Mouse (Mus musculus): Measurements from ENCODE around the gene AC161166.1. TPM values are rescaled to one million over a fixed set of nuclear protein-coding genes. Genes with fewer than 3 reads are reported as not detected.
A peak's percentile ranks its signal among the peaks of the same experiment; 100 is the strongest.
"Not testable (repeated sequence)": the region's sequence is repeated elsewhere in the genome, so short reads cannot be mapped to it uniquely, and the experiment has no call there.

The AC161166.1 gene
- polyA plus RNA-seq, 1 experiment from 2014 or later, result 0.38 TPM

DNA sequence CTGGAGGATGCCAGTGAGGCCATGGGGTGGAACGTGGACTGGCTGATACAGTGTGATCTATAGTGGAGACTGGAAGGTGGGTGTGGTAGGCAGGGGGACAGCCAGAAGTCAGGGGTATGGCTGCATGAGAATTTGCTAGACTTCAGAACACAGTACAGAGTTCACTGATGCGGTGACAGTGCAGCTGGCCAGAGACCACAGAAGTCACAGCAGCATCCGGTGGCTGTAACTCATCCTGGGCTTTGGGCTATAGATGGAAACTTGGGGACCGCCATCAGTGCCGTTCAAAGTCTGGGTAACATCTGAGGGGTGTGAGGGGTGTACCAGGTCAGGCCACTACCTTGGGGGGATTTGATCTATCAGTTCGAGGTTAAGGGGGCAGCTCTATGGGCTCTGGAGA is 11.5 kb upstream of the AC161166.1 start:
- Histone ChIP-seq H3K4me1 (ENCODE audit: control insufficient read depth in 2 of 2, insufficient read depth in 2 of 2, low read length in 2 of 2) (no peaks in the 10 kb centered on the region), H3K9me3 (ENCODE audit: control insufficient read depth, low read length) (no peaks in the 10 kb centered on the region), H3K36me3 (ENCODE audit: control insufficient read depth, insufficient read depth, low read length) (no peaks in the 10 kb centered on the region), H3K27ac (replicated peaks in 1 of 2; ENCODE audit: control insufficient read depth in 1 of 2, insufficient read depth in 1 of 2, low read depth in 2 of 2, low read length in 2 of 2) (no peak overlapping the region), H3K27me3 (ENCODE audit: control insufficient read depth, insufficient read depth, low read length) (no peaks in the 10 kb centered on the region), H3K4me2 (ENCODE audit: low read length) (no peak overlapping the region), H3K9ac (ENCODE audit: low read length) (no peak overlapping the region), H3K4me3 (ENCODE audit: control insufficient read depth in 1 of 2, insufficient read depth in 1 of 2, low read depth in 1 of 2, low read length in 2 of 2) (no peak overlapping the region)
- ATAC-seq (ENCODE audit: insufficient number of reproducible peaks, insufficient read depth, low FRiP score, low read depth), result no peak
- 79% methylated on average over 6 of the region's 6 CpGs for WGBS

DNA sequence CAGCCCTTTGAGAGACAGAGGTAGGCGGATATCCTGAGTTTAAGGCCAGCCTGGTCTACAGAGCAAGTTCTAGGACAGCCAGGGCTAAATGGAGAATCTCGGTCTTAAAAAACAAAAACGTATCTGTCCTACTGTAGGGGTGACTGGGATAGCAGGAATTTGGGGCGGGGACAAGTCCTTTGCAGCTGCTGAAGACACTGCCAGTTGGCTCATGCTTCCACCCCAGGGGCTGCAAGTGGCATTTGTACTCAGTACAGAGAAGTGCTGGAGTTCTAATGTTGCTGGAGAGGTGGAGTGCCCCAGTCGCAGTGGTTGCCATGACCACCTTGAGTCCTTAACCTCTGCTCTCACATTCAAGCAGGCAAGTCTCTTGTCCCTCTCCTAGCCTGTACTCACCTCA is 10.6 kb upstream of the AC161166.1 start:
- Histone ChIP-seq H3K27me3 (ENCODE audit: control insufficient read depth, insufficient read depth, low read length) (no peaks in the 10 kb centered on the region), H3K4me2 (ENCODE audit: low read length) (no peak overlapping the region), H3K9ac (ENCODE audit: low read length) (no peak overlapping the region), H3K4me1 (ENCODE audit: control insufficient read depth in 2 of 2, insufficient read depth in 2 of 2, low read length in 2 of 2) (no peaks in the 10 kb centered on the region), H3K36me3 (ENCODE audit: control insufficient read depth, insufficient read depth, low read length) (no peaks in the 10 kb centered on the region), H3K27ac (replicated peaks in 1 of 2; ENCODE audit: control insufficient read depth in 1 of 2, insufficient read depth in 1 of 2, low read depth in 2 of 2, low read length in 2 of 2) (no peak overlapping the region), H3K9me3 (ENCODE audit: control insufficient read depth, low read length) (no peaks in the 10 kb centered on the region), H3K4me3 (ENCODE audit: control insufficient read depth in 1 of 2, insufficient read depth in 1 of 2, low read depth in 1 of 2, low read length in 2 of 2) (no peak overlapping the region)
- ATAC-seq (ENCODE audit: insufficient number of reproducible peaks, insufficient read depth, low FRiP score, low read depth), result no peak
- 54% methylated on average over 5 of the region's 5 CpGs for WGBS

DNA sequence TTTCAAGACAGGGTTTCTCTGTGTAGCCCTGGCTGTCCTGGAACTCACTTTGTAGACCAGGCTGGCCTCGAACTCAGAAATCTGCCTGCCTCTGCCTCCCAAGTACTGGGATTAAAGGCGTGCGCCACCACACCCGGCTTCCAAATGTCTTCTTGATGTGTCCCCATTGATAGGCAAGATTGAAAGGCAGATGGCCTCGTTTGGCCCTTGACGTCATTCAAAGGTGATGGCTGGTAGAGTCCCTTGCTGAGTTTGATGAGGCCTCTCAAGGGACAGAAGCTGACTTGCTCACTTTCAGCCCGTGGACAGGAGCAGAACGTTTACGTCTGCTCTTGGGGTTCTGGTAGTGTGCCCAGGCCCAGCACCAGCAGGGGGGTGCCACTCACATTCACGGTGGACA is 7.8 kb upstream of the AC161166.1 start:
- not testable (repeated sequence) for ATAC-seq (ENCODE audit: insufficient number of reproducible peaks, insufficient read depth, low FRiP score, low read depth)

DNA sequence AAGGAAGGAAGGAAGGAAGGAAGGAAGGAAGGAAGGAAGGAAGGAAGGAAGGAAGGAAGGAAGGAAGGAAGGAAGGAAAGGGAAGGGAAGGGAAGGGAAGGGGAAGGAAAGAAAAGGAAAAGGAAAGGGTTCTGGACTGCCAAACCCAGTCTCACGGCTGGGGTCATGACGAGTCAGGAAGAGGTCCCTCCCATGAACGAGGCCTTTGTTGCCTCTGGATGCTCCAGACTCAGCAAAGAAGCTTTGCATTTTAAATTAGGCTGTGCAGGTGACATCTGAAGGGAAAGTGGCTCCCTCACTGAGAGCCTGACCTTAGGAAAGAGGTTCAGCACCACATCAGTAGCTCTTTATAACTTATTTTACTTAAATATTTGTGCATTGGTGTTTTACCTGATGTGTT is 6.9 kb upstream of the AC161166.1 start:
- H3K4me3 ChIP-seq (ENCODE audit: control insufficient read depth in 1 of 2, insufficient read depth in 1 of 2, low read depth in 1 of 2, low read length in 2 of 2), result no peak overlapping the region
- H3K4me1 ChIP-seq (ENCODE audit: control insufficient read depth in 2 of 2, insufficient read depth in 2 of 2, low read length in 2 of 2), result no peaks in the 10 kb centered on the region
- no peak overlapping the region for H3K27ac ChIP-seq (replicated peaks in 1 of 2; ENCODE audit: control insufficient read depth in 1 of 2, insufficient read depth in 1 of 2, low read depth in 2 of 2, low read length in 2 of 2)
- no peak for ATAC-seq (ENCODE audit: insufficient number of reproducible peaks, insufficient read depth, low FRiP score, low read depth)
- no peak overlapping the region for H3K9ac ChIP-seq (ENCODE audit: low read length)
- no peak overlapping the region for H3K4me2 ChIP-seq (ENCODE audit: low read length)
- no peaks in the 10 kb centered on the region for H3K27me3 ChIP-seq (ENCODE audit: control insufficient read depth, insufficient read depth, low read length)
- H3K9me3 ChIP-seq (ENCODE audit: control insufficient read depth, low read length), result no peaks in the 10 kb centered on the region
- 52% methylated on average over 3 of the region's 3 CpGs for WGBS
- peaks cover 16% of the 10 kb centered on the region; the same call in 1 of the 2 replicates for H3K36me3 ChIP-seq (ENCODE audit: control insufficient read depth, insufficient read depth, low read length)

More for the DNA sequence above, 7.8 kb upstream of the AC161166.1 start:
- not testable (repeated sequence) for H3K27me3 ChIP-seq (ENCODE audit: control insufficient read depth, insufficient read depth, low read length); H3K9me3 ChIP-seq (ENCODE audit: control insufficient read depth, low read length); H3K4me2 ChIP-seq (ENCODE audit: low read length); H3K4me3 ChIP-seq (ENCODE audit: control insufficient read depth in 1 of 2, insufficient read depth in 1 of 2, low read depth in 1 of 2, low read length in 2 of 2); H3K36me3 ChIP-seq (ENCODE audit: control insufficient read depth, insufficient read depth, low read length); H3K9ac ChIP-seq (ENCODE audit: low read length); H3K27ac ChIP-seq (replicated peaks in 1 of 2; ENCODE audit: control insufficient read depth in 1 of 2, insufficient read depth in 1 of 2, low read depth in 2 of 2, low read length in 2 of 2); H3K4me1 ChIP-seq (ENCODE audit: control insufficient read depth in 2 of 2, insufficient read depth in 2 of 2, low read length in 2 of 2)
- 81% methylated on average over 9 of the region's 10 CpGs for WGBS

DNA sequence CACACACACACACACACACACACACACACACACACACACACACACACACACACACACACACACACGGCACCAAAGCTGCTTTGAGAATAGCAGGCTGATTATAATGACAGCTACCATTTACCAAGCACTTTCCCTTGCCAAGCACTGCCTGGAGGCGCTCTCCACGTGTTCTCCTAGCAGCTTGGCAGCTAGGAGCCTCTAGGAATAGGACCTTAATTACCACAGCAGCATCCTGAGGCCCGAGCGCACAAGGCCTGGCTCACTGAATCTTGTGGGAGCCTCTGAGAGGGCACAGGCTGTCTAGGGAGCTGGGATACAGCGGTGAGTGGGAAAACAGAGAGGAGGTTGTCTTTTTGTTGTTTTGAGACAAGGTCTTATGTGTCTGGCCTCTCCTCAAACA is 5.4 kb upstream of the AC161166.1 start:
- no peak for ATAC-seq (ENCODE audit: insufficient number of reproducible peaks, insufficient read depth, low FRiP score, low read depth)
- WGBS, result 63% methylated on average over 6 of the region's 6 CpGs
- Histone ChIP-seq H3K9me3 (ENCODE audit: control insufficient read depth, low read length) (no peaks in the 10 kb centered on the region), H3K4me1 (ENCODE audit: control insufficient read depth in 2 of 2, insufficient read depth in 2 of 2, low read length in 2 of 2) (no peaks in the 10 kb centered on the region), H3K4me3 (ENCODE audit: control insufficient read depth in 1 of 2, insufficient read depth in 1 of 2, low read depth in 1 of 2, low read length in 2 of 2) (no peak overlapping the region), H3K36me3 (ENCODE audit: control insufficient read depth, insufficient read depth, low read length) (peaks cover 16% of the 10 kb centered on the region; the same call in 1 of the 2 replicates), H3K27ac (replicated peaks in 1 of 2; ENCODE audit: control insufficient read depth in 1 of 2, insufficient read depth in 1 of 2, low read depth in 2 of 2, low read length in 2 of 2) (no peak overlapping the region), H3K27me3 (ENCODE audit: control insufficient read depth, insufficient read depth, low read length) (no peaks in the 10 kb centered on the region), H3K9ac (ENCODE audit: low read length) (no peak overlapping the region), H3K4me2 (ENCODE audit: low read length) (no peak overlapping the region)

DNA sequence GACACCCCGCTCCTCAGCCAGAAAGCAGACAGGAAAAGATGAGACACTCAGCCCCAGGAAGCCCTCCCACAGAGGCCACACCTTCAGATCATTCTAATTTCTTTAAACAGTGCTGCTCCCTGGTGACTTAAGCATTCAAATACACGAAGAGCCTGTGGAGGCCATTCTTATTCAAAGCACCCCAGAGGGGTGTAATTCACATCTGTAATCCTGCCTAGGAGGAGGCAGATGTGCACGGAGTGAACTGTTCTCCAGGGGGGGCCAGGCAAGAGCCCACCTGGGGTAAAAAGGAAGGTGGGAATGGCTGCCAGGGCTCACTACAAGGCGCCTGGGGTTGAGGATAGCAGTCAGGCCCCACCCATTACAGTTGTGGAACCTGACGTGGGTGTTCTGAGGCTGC is 4.8 kb upstream of the AC161166.1 start:
- ATAC-seq (ENCODE audit: insufficient number of reproducible peaks, insufficient read depth, low FRiP score, low read depth), result no peak
- no peaks in the 10 kb centered on the region for H3K9me3 ChIP-seq (ENCODE audit: control insufficient read depth, low read length)
- H3K27me3 ChIP-seq (ENCODE audit: control insufficient read depth, insufficient read depth, low read length), result no peaks in the 10 kb centered on the region
- peaks cover 16% of the 10 kb centered on the region; the same call in 1 of the 2 replicates for H3K36me3 ChIP-seq (ENCODE audit: control insufficient read depth, insufficient read depth, low read length)
- no peak overlapping the region for H3K4me3 ChIP-seq (ENCODE audit: control insufficient read depth in 1 of 2, insufficient read depth in 1 of 2, low read depth in 1 of 2, low read length in 2 of 2)
- WGBS, result 46% methylated on average over 5 of the region's 5 CpGs
- no peak overlapping the region for H3K4me2 ChIP-seq (ENCODE audit: low read length)
- no peak overlapping the region for H3K27ac ChIP-seq (replicated peaks in 1 of 2; ENCODE audit: control insufficient read depth in 1 of 2, insufficient read depth in 1 of 2, low read depth in 2 of 2, low read length in 2 of 2)
- no peak overlapping the region for H3K9ac ChIP-seq (ENCODE audit: low read length)
- no peaks in the 10 kb centered on the region for H3K4me1 ChIP-seq (ENCODE audit: control insufficient read depth in 2 of 2, insufficient read depth in 2 of 2, low read length in 2 of 2)

DNA sequence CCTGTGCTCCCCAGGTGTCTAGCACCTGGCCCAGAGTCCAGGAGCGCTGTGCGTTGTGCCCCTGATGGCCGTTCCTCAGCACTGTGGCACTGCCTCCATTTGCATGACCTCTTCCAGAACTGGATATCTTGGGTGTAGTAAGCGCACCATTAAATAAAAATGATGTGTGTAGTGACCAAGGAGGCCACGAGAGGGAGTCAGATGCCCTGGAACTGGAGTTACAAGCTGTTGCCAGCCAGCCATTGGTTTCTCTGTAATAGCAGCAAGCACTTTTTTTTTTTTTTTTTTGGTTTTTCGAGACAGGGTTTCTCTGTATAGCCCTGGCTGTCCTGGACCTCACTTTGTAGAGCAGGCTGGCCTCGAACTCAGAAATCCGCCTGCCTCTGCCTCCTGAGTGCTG is 4.1 kb upstream of the AC161166.1 start:
- H3K9ac ChIP-seq (ENCODE audit: low read length); H3K27me3 ChIP-seq (ENCODE audit: control insufficient read depth, insufficient read depth, low read length); H3K4me3 ChIP-seq (ENCODE audit: control insufficient read depth in 1 of 2, insufficient read depth in 1 of 2, low read depth in 1 of 2, low read length in 2 of 2); H3K9me3 ChIP-seq (ENCODE audit: control insufficient read depth, low read length); ATAC-seq (ENCODE audit: insufficient number of reproducible peaks, insufficient read depth, low FRiP score, low read depth); H3K27ac ChIP-seq (replicated peaks in 1 of 2; ENCODE audit: control insufficient read depth in 1 of 2, insufficient read depth in 1 of 2, low read depth in 2 of 2, low read length in 2 of 2); H3K4me2 ChIP-seq (ENCODE audit: low read length); H3K4me1 ChIP-seq (ENCODE audit: control insufficient read depth in 2 of 2, insufficient read depth in 2 of 2, low read length in 2 of 2): not testable (repeated sequence)
- peaks cover 16% of the 10 kb centered on the region; the same call in 1 of the 2 replicates for H3K36me3 ChIP-seq (ENCODE audit: control insufficient read depth, insufficient read depth, low read length)
- WGBS, result 60% methylated on average over 8 of the region's 8 CpGs

DNA sequence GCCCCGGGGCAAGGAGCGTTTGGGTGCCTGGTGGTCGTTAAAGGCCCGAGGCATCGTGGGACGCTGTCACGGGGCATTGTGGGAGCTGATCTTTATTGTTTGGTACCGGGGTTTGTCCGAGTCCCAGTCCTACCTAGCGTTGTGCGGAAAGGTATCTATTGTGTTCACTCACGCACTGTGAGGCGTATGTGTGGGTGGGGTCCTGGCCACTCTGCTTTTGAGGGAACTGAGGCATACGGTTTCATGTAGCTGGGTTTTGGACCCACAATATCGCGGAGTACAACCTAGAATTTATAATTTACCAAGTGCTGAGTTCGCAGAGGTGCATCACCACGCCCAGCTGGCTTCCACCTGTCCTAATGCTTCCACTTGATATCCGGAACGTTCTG is 4.5 kb downstream of the AC161166.1 start:
- H3K9me3 ChIP-seq (ENCODE audit: control insufficient read depth, low read length), result no peaks in the 10 kb centered on the region
- peaks cover 15% of the 10 kb centered on the region; the same call in 1 of the 2 replicates for H3K27me3 ChIP-seq (ENCODE audit: control insufficient read depth, insufficient read depth, low read length)
- H3K9ac ChIP-seq (ENCODE audit: low read length), result peak overlapping the region; percentile 96
- H3K4me1 ChIP-seq (ENCODE audit: control insufficient read depth in 2 of 2, insufficient read depth in 2 of 2, low read length in 2 of 2), result peaks cover 11 to 24% of the 10 kb centered on the region in 2 experiments
- 2% methylated on average over 20 of the region's 20 CpGs for WGBS
- peaks cover 4% of the 10 kb centered on the region; the same call in 1 of the 2 replicates for H3K36me3 ChIP-seq (ENCODE audit: control insufficient read depth, insufficient read depth, low read length)
- peak overlapping the region; percentile 80 for H3K4me2 ChIP-seq (ENCODE audit: low read length)
- H3K27ac ChIP-seq (replicated peaks in 1 of 2; ENCODE audit: control insufficient read depth in 1 of 2, insufficient read depth in 1 of 2, low read depth in 2 of 2, low read length in 2 of 2), result peak overlapping the region; percentile 89 to 99
- peak overlapping the region; percentile 64 to 70 for H3K4me3 ChIP-seq (ENCODE audit: control insufficient read depth in 1 of 2, insufficient read depth in 1 of 2, low read depth in 1 of 2, low read length in 2 of 2)
- no peak for ATAC-seq (ENCODE audit: insufficient number of reproducible peaks, insufficient read depth, low FRiP score, low read depth)
